Mouse (Mus musculus): ENCODE results near the gene Dusp5. TPM values are rescaled to one million over a fixed set of nuclear protein-coding genes. Genes with fewer than 3 reads are reported as not detected.

The Dusp5 gene
- polyA plus RNA-seq (2012; rRNA removed): 20.7 and 26.3 TPM in 2 replicates

GRCm38 (mm10) chr19:53528752-53529454 is at the start of gene Dusp5:
TSS of gene Dusp5 (plus strand) at chr19:53529109.

GRCm38 (mm10) chr19:53588968-53589367 is 60.1 kb downstream of the Dusp5 start, which contains the start of gene Nutf2-ps1:
TSS of gene Nutf2-ps1 (minus strand) at chr19:53589068.

Other genes starting within 250 kb of the Dusp5 start
- 25.6 and 27.0 TPM in 2 replicates for gene Mxi1, start 218.6 kb upstream of the Dusp5 start, polyA plus RNA-seq (2012; rRNA removed)
- not detected in 2 replicates for gene Gm10197, start 157.3 kb upstream of the Dusp5 start, polyA plus RNA-seq (2012; rRNA removed)
- gene Smndc1, start 138.5 kb upstream of the Dusp5 start, polyA plus RNA-seq (2012; rRNA removed): 1.5 and 1.8 TPM in 2 replicates
- 101 and 132 TPM in 2 replicates for gene Nutf2-ps1, start 60.0 kb downstream of the Dusp5 start, polyA plus RNA-seq (2012; rRNA removed)
- 2.9 and 3.5 TPM in 2 replicates for gene Smc3, start 71.3 kb downstream of the Dusp5 start, polyA plus RNA-seq (2012; rRNA removed)
- gene Rbm20, start 148.2 kb downstream of the Dusp5 start, polyA plus RNA-seq (2012; rRNA removed): 2.0 and 2.5 TPM in 2 replicates

Data from ovary, adult 2 months (tissue).